8 mouse cellular contexts compared by ENCODE assay signal in genomic region chr14:118436791-118437155, GRCm38 (mm10).
DNase-seq lines count a peak whose midpoint lies in the region; ATAC-seq lines count a peak whose summit lies in the region.

No protein-coding gene starts in this region.

- H3K9me3 ChIP-seq in heart, embryonic 10.5 days: no peaks in the 10 kb centered on the region
- no peaks in the 10 kb centered on the region for H3K9me3 ChIP-seq in forebrain, embryonic 13.5 days (replicated peaks)
- H3K9me3 ChIP-seq in hindbrain, embryonic 14.5 days (ENCODE audit: control insufficient read depth, low read length): no peaks in the 10 kb centered on the region
- H3K9me3 ChIP-seq in limb, embryonic 13.5 days: no peaks in the 10 kb centered on the region
- no peaks in the 10 kb centered on the region for H3K9me3 ChIP-seq in neural tube, embryonic 13.5 days

- ATAC-seq in forebrain, embryonic 13.5 days: peak; percentile 90
- peak; percentile 84 for ATAC-seq in hindbrain, embryonic 14.5 days (ENCODE audit: low FRiP score)
- ATAC-seq in limb, embryonic 13.5 days (ENCODE audit: low FRiP score, low read depth): peak; percentile 79
- peak; percentile 89 for ATAC-seq in neural tube, embryonic 13.5 days (ENCODE audit: low read depth)

- peak overlapping the region; percentile 59; the same call in 1 of the 2 replicates for H3K27ac ChIP-seq in heart, embryonic 10.5 days
- no peak overlapping the region for H3K27ac ChIP-seq in forebrain, embryonic 13.5 days
- H3K27ac ChIP-seq in hindbrain, embryonic 14.5 days: peak overlapping the region; percentile 32; the same call in 1 of the 2 replicates
- no peak overlapping the region for H3K27ac ChIP-seq in limb, embryonic 13.5 days
- peak overlapping the region; percentile 57 for H3K27ac ChIP-seq in neural tube, embryonic 13.5 days (replicated peaks)

- 1% methylated on average over 31 of the region's 31 CpGs for WGBS in heart, embryonic 10.5 days
- under 1% methylated on average over 23 of the region's 31 CpGs for WGBS in forebrain, embryonic 13.5 days
- under 1% methylated on average over 31 of the region's 31 CpGs for WGBS in hindbrain, embryonic 14.5 days
- WGBS in limb, embryonic 13.5 days: under 1% methylated on average over 31 of the region's 31 CpGs
- WGBS in neural tube, embryonic 13.5 days: 0% methylated on average over 31 of the region's 31 CpGs

- no peak for DNase-seq in heart, embryonic 10.5 days (ENCODE audit: low spot score)
- no peak for DNase-seq in heart, adult 9 months (ENCODE audit: low spot score in 2 of 2)
- DNase-seq in adrenal gland, postnatal 10 days: peak; percentile 21
- DNase-seq in hindbrain, embryonic 14.5 days (ENCODE audit: low spot score): no peak
- DNase-seq in urinary bladder, postnatal 4 days (ENCODE audit: low spot score in 2 of 2): no peak

- H3K4me3 ChIP-seq in heart, embryonic 10.5 days: peak overlapping the region; percentile 72
- peak overlapping the region; percentile 52 for H3K4me3 ChIP-seq in forebrain, embryonic 13.5 days
- H3K4me3 ChIP-seq in hindbrain, embryonic 14.5 days (replicated peaks; ENCODE audit: low read length): peak overlapping the region; percentile 38
- H3K4me3 ChIP-seq in limb, embryonic 13.5 days: peak overlapping the region; percentile 45
- peak overlapping the region; percentile 48 for H3K4me3 ChIP-seq in neural tube, embryonic 13.5 days

- H3K36me3 ChIP-seq in heart, embryonic 10.5 days: no peaks in the 10 kb centered on the region
- no peaks in the 10 kb centered on the region for H3K36me3 ChIP-seq in forebrain, embryonic 13.5 days (ENCODE audit: poor library complexity, severe bottlenecking)
- no peaks in the 10 kb centered on the region for H3K36me3 ChIP-seq in hindbrain, embryonic 14.5 days (replicated peaks; ENCODE audit: control insufficient read depth, insufficient read depth)
- no peaks in the 10 kb centered on the region for H3K36me3 ChIP-seq in limb, embryonic 13.5 days
- no peaks in the 10 kb centered on the region for H3K36me3 ChIP-seq in neural tube, embryonic 13.5 days

- no peaks in the 10 kb centered on the region; the same call in none of the 2 replicates for H3K4me1 ChIP-seq in heart, embryonic 10.5 days
- peaks cover 21% of the 10 kb centered on the region for H3K4me1 ChIP-seq in forebrain, embryonic 13.5 days
- peaks cover 22% of the 10 kb centered on the region for H3K4me1 ChIP-seq in hindbrain, embryonic 14.5 days (replicated peaks; ENCODE audit: control insufficient read depth, insufficient read depth, low read length)
- peaks cover 13% of the 10 kb centered on the region for H3K4me1 ChIP-seq in limb, embryonic 13.5 days
- peaks cover 22% of the 10 kb centered on the region for H3K4me1 ChIP-seq in neural tube, embryonic 13.5 days (replicated peaks)

- H3K9ac ChIP-seq in forebrain, embryonic 13.5 days: peak overlapping the region; percentile 70
- H3K9ac ChIP-seq in hindbrain, embryonic 14.5 days: peak overlapping the region; percentile 57
- H3K9ac ChIP-seq in limb, embryonic 13.5 days: peak overlapping the region; percentile 58
- peak overlapping the region; percentile 72 for H3K9ac ChIP-seq in neural tube, embryonic 13.5 days

- peak overlapping the region; percentile 90 for H3K4me2 ChIP-seq in forebrain, embryonic 13.5 days
- peak overlapping the region; percentile 76 for H3K4me2 ChIP-seq in hindbrain, embryonic 14.5 days (replicated peaks)
- H3K4me2 ChIP-seq in limb, embryonic 13.5 days (replicated peaks): peak overlapping the region; percentile 94
- peak overlapping the region; percentile 94 for H3K4me2 ChIP-seq in neural tube, embryonic 13.5 days

- peaks cover 73% of the 10 kb centered on the region for H3K27me3 ChIP-seq in heart, embryonic 10.5 days (ENCODE audit: insufficient read depth, poor library complexity, severe bottlenecking)
- H3K27me3 ChIP-seq in forebrain, embryonic 13.5 days: peaks cover 76% of the 10 kb centered on the region
- H3K27me3 ChIP-seq in hindbrain, embryonic 14.5 days (ENCODE audit: control insufficient read depth, insufficient read depth, low read length): peaks cover 66% of the 10 kb centered on the region
- peaks cover 88% of the 10 kb centered on the region for H3K27me3 ChIP-seq in limb, embryonic 13.5 days
- peaks cover 59% of the 10 kb centered on the region for H3K27me3 ChIP-seq in neural tube, embryonic 13.5 days

Comparison
In these comparisons a context has a peak if more than half of its experiments do, and no peak if none do; other contexts are left out.
1. H3K27ac ChIP-seq: peak in heart, embryonic 10.5 days (single experiment), hindbrain, embryonic 14.5 days (single experiment) and neural tube, embryonic 13.5 days (single experiment); none in forebrain, embryonic 13.5 days (single experiment) and limb, embryonic 13.5 days (single experiment).
2. Peak in every context shown above with its lines, with median percentiles within 50 percentile points of each other: H3K4me3 ChIP-seq, ATAC-seq, H3K4me2 ChIP-seq and H3K9ac ChIP-seq.